Mouse (Mus musculus) C2C12 (cell line): ENCODE measurements at regions not wholly inside any gene's neighbourhood (a gene's known extent, or its start where the extent isn't known, plus 50 kb on each side); places are given as distances from the start of the nearest gene placed in this dataset.

Source experiments
- H3K27me3 ChIP-seq: one replicate; pipeline ENCODE4 v1.6.1; 2011; ENCODE audit not compliant: control insufficient read depth, insufficient read depth, insufficient read length
- H3K36me3 ChIP-seq: one replicate; pipeline ENCODE4 v1.6.1; 2011; ENCODE audit not compliant: control insufficient read depth, insufficient read depth
- H3K4me3 ChIP-seq: one replicate; pipeline ENCODE4 v1.5.1; 2011; ENCODE audit warnings: mild to moderate bottlenecking, control low read depth; ENCODE audit not compliant: poor library complexity, insufficient read depth, severe bottlenecking
- H3K79me2 ChIP-seq: one replicate; pipeline ENCODE4 v1.6.1; 2011; ENCODE audit not compliant: control insufficient read depth, insufficient read depth
- H3K79me3 ChIP-seq: one replicate; pipeline ENCODE4 v1.6.1; 2011; ENCODE audit warnings: low read depth, control low read depth
- H3ac ChIP-seq: one replicate; pipeline ENCODE3; 2011; ENCODE audit warnings: low read depth; ENCODE audit not compliant: control insufficient read depth, insufficient read length
- CEBPB ChIP-seq: IDR thresholded peaks from one replicate; pipeline ENCODE4 v1.6.1; 2011; ENCODE audit warnings: low read depth, mild to moderate bottlenecking, control low read depth, moderate library complexity
- CTCF ChIP-seq: IDR thresholded peaks from one replicate; pipeline ENCODE4 v1.5.1; 2011; ENCODE audit not compliant: control insufficient read depth, insufficient read depth, insufficient read length
- FOSL1 ChIP-seq: IDR thresholded peaks from one replicate; pipeline ENCODE4 v1.8.0; 2011; ENCODE audit warnings: mild to moderate bottlenecking, low read length; ENCODE audit not compliant: poor library complexity, insufficient read depth, severe bottlenecking
- MAX ChIP-seq: IDR thresholded peaks from one replicate; pipeline ENCODE4 v1.6.1; 2011; ENCODE audit warnings: mild to moderate bottlenecking, control low read depth
- MYOD1 ChIP-seq: IDR thresholded peaks from one replicate; pipeline ENCODE4 v1.6.1; 2011; ENCODE audit warnings: low read depth; ENCODE audit not compliant: control insufficient read depth, insufficient read length
- MYOG ChIP-seq: IDR thresholded peaks from one replicate; pipeline ENCODE4 v1.6.1; 2011; ENCODE audit not compliant: control insufficient read depth, insufficient read length; ENCODE audit errors: extremely low read depth
- USF1 ChIP-seq: IDR thresholded peaks from one replicate; pipeline ENCODE4 v1.6.1; 2011; ENCODE audit warnings: low read depth, mild to moderate bottlenecking, control low read depth, moderate library complexity

DNA sequence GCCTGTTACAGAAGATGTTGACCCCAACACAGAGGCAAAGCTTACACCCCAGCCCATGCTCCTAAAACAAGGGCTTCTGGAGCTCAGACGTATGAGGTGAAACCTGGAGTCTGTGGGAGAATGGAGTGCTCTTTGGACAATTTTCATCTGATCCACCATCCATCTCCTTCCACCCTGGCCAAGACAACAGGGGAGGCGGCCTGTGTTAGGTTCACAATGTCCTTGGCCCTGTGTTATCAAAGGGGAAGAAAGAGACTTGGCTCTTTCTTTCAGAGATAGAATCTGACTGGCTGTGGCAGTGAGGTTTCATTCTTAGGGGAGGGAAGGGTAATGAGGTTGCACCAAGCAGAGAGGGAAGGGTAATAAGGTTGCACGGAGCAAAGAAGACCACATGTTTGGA, 88.4 kb upstream of the Hes1 start:
- no peak for TF ChIP-seq MAX
- TF ChIP-seq USF1: no peak
- no peak for TF ChIP-seq FOSL1
- TF ChIP-seq MYOG: no peak
- no peak for TF ChIP-seq CEBPB
- no peak for TF ChIP-seq CTCF
- no peak for TF ChIP-seq MYOD1
- Histone ChIP-seq H3K79me3 (no peaks in the 10 kb centered on the region), H3K4me3 (no peak overlapping the region), H3K27me3 (no peaks in the 10 kb centered on the region), H3K36me3 (no peaks in the 10 kb centered on the region), H3K79me2 (no peaks in the 10 kb centered on the region), H3ac (no peak overlapping the region)

DNA sequence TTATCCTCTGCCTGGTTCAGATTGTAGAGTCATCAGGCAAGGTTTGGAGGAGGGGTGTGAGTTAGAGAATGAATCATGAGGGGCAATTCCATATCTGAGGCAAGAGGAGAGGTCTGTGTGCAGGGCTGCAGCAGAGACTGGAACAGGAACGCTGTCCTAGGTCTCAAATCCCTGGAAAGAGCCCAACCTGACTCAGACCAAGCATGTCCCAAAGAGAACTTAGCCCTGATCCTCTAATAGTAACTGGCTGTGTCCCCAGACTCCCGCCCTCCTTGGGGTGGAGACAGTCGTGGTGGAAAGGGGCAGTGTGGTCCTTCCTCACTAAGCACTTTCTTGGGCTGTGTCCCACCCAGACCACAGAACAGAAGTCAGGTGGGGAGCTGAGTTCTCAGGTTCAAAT, 87.2 kb upstream of the Hes1 start:
- Histone ChIP-seq H3ac (no peak overlapping the region), H3K27me3 (no peaks in the 10 kb centered on the region), H3K79me3 (no peaks in the 10 kb centered on the region), H3K79me2 (no peaks in the 10 kb centered on the region), H3K36me3 (no peaks in the 10 kb centered on the region), H3K4me3 (no peak overlapping the region)
- TF ChIP-seq CEBPB (no peak), MAX (no peak), CTCF (no peak), MYOG (no peak), USF1 (no peak), FOSL1 (no peak), MYOD1 (no peak)

DNA sequence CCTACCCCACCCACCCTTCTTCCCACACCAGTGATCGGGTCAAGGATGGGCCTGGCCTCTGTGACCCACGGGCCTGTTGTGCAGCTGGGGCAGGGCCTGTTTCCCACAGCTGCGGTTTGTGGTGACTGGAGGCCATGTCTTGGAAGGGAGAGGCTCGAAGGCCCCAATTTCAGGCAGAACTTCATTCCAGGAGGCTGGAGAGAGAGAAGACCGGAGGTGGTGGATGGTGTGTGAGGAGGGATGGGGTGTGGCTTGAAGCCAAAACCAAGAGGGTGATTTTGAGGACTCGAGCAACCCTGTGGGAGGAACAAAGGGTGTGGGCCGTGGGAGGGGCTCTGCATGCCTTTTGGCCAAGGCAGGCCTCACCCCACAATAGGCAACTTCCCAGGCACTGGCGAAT, 86.5 kb upstream of the Hes1 start:
- Histone ChIP-seq H3K27me3 (no peaks in the 10 kb centered on the region), H3ac (no peak overlapping the region), H3K4me3 (no peak overlapping the region), H3K79me2 (no peaks in the 10 kb centered on the region), H3K79me3 (no peaks in the 10 kb centered on the region), H3K36me3 (no peaks in the 10 kb centered on the region)
- TF ChIP-seq CEBPB (no peak), FOSL1 (no peak), MAX (no peak), MYOG (no peak), USF1 (no peak), CTCF (no peak), MYOD1 (no peak)

DNA sequence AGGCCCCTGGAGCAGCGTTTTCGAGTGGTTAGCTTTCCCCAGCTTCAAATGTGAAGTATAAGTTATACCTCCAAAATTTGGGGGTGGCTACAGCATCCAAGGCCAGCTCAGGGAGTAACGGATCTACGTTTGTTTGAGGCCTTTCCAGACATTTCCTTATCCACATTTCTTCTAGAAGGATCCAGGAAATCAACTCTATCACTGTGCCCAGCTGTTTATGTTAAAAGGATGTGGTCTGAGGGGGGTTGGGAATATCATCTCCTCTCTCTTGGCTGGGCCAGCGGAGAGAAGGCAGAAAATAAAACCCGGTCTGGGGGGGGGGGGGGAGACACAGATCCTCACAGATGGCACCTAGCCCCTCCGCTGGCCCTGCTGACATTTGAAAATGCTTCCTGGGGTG, 85.1 kb upstream of the Hes1 start:
- no peak overlapping the region for H3ac ChIP-seq
- no peaks in the 10 kb centered on the region for H3K79me3 ChIP-seq
- no peak overlapping the region for H3K4me3 ChIP-seq
- H3K79me2 ChIP-seq: no peaks in the 10 kb centered on the region
- no peaks in the 10 kb centered on the region for H3K27me3 ChIP-seq
- H3K36me3 ChIP-seq: no peaks in the 10 kb centered on the region
- no peak for TF ChIP-seq CEBPB
- no peak for TF ChIP-seq MYOD1
- TF ChIP-seq CTCF: no peak
- TF ChIP-seq FOSL1: no peak
- TF ChIP-seq MAX: no peak
- no peak for TF ChIP-seq MYOG

DNA sequence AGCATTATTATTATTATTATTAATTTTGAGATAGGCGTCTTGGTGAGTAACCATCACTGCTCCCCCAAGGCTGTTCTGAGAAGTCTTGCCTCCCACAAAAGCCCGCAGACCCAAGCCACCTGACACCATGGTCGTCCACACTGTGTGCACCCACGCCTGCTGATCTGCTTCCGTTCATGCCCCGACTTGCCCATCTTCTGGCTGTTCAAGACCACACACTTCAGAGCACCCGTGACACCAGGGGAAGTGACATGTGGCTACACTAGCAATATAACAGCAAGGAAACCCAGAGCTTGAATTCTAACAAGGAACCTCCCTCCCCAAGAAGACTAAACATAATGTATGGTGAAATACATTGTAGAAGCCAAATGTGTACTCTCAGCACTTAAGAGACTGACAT, 82.6 kb upstream of the Hes1 start:
- Histone ChIP-seq H3K27me3 (no peaks in the 10 kb centered on the region), H3ac (no peak overlapping the region), H3K79me3 (no peaks in the 10 kb centered on the region), H3K36me3 (no peaks in the 10 kb centered on the region), H3K4me3 (no peak overlapping the region), H3K79me2 (no peaks in the 10 kb centered on the region)
- TF ChIP-seq MYOD1 (no peak), CEBPB (no peak), CTCF (no peak), MYOG (no peak), USF1 (no peak), FOSL1 (no peak), MAX (no peak)

DNA sequence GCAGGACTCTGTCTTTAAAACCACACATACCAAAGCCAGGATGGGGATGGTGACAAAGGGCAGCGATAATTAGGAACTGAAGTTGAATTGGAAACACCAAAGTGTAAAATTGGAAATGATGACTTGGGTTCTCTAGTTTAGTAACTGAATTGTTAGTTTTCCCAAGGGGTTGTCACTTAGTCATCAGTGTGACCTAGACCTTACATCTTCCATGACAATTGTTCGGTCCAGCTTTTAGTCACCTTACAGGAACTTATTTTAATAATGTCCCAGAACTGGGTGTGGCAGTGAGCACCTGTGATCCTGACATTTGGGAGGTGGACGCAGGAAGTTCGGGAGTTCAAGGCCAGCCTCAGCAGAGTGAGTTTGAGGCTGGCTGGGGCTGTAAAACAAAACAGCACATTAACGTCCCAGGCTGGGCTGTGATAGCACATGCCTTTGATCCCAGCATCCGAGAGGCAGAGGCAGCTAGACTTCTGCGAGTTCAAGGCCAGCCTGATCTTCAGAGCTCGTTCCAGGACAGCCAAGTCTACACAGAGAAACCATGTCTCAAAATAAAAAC, 81.9 kb upstream of the Hes1 start:
- Histone ChIP-seq H3K4me3 (no peak overlapping the region), H3K79me3 (no peaks in the 10 kb centered on the region), H3K79me2 (no peaks in the 10 kb centered on the region), H3ac (no peak overlapping the region), H3K36me3 (no peaks in the 10 kb centered on the region), H3K27me3 (no peaks in the 10 kb centered on the region)
- TF ChIP-seq MYOD1: no peak
- no peak for TF ChIP-seq USF1
- TF ChIP-seq MAX: no peak
- TF ChIP-seq CEBPB: no peak
- TF ChIP-seq FOSL1: no peak
- no peak for TF ChIP-seq MYOG
- TF ChIP-seq CTCF: no peak
